ENCODE assay signal across 28 mouse cellular contexts in genomic region chr1:189824436-189824835, GRCm38 (mm10).
A peak's percentile ranks its signal among the peaks of the same experiment; 100 is the strongest.
DNase-seq lines count a peak whose midpoint lies in the region; ATAC-seq and TF ChIP-seq lines count a peak whose summit lies in the region.
"Had no signal": no experiment of that assay in that cellular context is flagged by ENCODE, and none has a peak within 500 bp of the region (broad histone marks: within the 10 kb centered on the region; RNA-seq: fewer than 3 reads in every experiment).

No protein-coding gene starts in this region.

- H3K27me3 ChIP-seq in Patski: no peaks in the 10 kb centered on the region
- no peaks in the 10 kb centered on the region for H3K27me3 ChIP-seq in forebrain, embryonic 16.5 days (replicated peaks; ENCODE audit: control insufficient read depth, insufficient read depth, low read length)
- H3K27me3 ChIP-seq: embryonic facial prominence, embryonic 15.5 days; kidney, embryonic 15.5 days; limb, embryonic 12.5 days; midbrain, embryonic 12.5 days; neural tube, embryonic 12.5 days had no signal

- no peaks in the 10 kb centered on the region for H3K4me1 ChIP-seq in forebrain, embryonic 16.5 days (replicated peaks; ENCODE audit: control insufficient read depth, insufficient read depth, low read length)
- H3K4me1 ChIP-seq: forebrain, embryonic 12.5 days; limb, embryonic 12.5 days; midbrain, embryonic 12.5 days; neural tube, embryonic 12.5 days had no signal

- no peak overlapping the region for H3K27ac ChIP-seq in forebrain, embryonic 16.5 days (ENCODE audit: low read length)
- H3K27ac ChIP-seq: embryonic facial prominence, embryonic 10.5 days; embryonic facial prominence, embryonic 15.5 days; forebrain, embryonic 12.5 days; kidney, embryonic 15.5 days; limb, embryonic 12.5 days; midbrain, embryonic 12.5 days; neural tube, embryonic 12.5 days; stomach, postnatal 0 days had no signal

- H3K9me3 ChIP-seq in forebrain, embryonic 16.5 days (ENCODE audit: control insufficient read depth, low read length): no peaks in the 10 kb centered on the region
- H3K9me3 ChIP-seq: embryonic facial prominence, embryonic 10.5 days; embryonic facial prominence, embryonic 15.5 days; forebrain, embryonic 12.5 days; kidney, embryonic 15.5 days; midbrain, embryonic 12.5 days; neural tube, embryonic 12.5 days had no signal

- DNase-seq in heart, adult 18-20 months: peak; percentile 30 to 43
- DNase-seq in heart, postnatal 14 days: no peak
- DNase-seq in heart, postnatal 10 days: peak; percentile 27 to 30
- DNase-seq in heart, adult 11 months: no peak
- DNase-seq in Patski (ENCODE audit: low read depth, low spot score): peak; percentile 63
- no peak for DNase-seq in cerebellum, postnatal 36 days
- DNase-seq: adrenal gland, adult 8-10 months; cerebellum, adult 2 months; cerebellum, postnatal 14 days; kidney, adult 18-20 months; kidney, postnatal 25 days; lung, postnatal 36 days; thymus, adult 18-20 months; thymus, postnatal 25 days had no signal

- CTCF ChIA-PET in Patski (lab: Charles Lee): no interaction called here

- H3K4me3 ChIP-seq in forebrain, embryonic 16.5 days (replicated peaks; ENCODE audit: low read length): no peak overlapping the region
- H3K4me3 ChIP-seq: embryonic facial prominence, embryonic 10.5 days; embryonic facial prominence, embryonic 15.5 days; forebrain, embryonic 12.5 days; kidney, embryonic 15.5 days; limb, embryonic 12.5 days; midbrain, embryonic 12.5 days; myocyte; neural tube, embryonic 12.5 days had no signal

- intact Hi-C loops in heart, postnatal 14 days (cut with DNase I): no loop called here
- intact Hi-C loops in heart, postnatal 10 days (cut with DNase I): no loop called here

- POLR2A ChIA-PET in Patski (lab: Charles Lee): interaction anchor here (0.7 kb wide), 1 partner anchor 15 kb away, joined by 4 read pairs; no protein-coding TSS in a partner anchor

- peak; percentile 57 for ATAC-seq in Patski
- no peak for ATAC-seq in forebrain, embryonic 16.5 days
- ATAC-seq: activated CD4-positive, CD25-positive, alpha-beta regulatory T cell, adult 4 months; CD4-positive, CD25-positive, alpha-beta regulatory T cell, adult 4 months; hindbrain, embryonic 16.5 days had no signal

- in situ Hi-C loops in Patski (cut with MboI; ENCODE audit: low pct_unique_long_range_greater_than_20kb): no loop called here

- H3K36me3 ChIP-seq in forebrain, embryonic 16.5 days (ENCODE audit: control insufficient read depth, insufficient read depth): no peaks in the 10 kb centered on the region
- H3K36me3 ChIP-seq: forebrain, embryonic 12.5 days; midbrain, embryonic 12.5 days; neural tube, embryonic 12.5 days had no signal

- no peak for TF ChIP-seq CTCF in Patski (IDR thresholded peaks at IDR 0.05)

- H3K4me2 ChIP-seq in forebrain, embryonic 16.5 days (ENCODE audit: low read length): no peak overlapping the region
- H3K4me2 ChIP-seq: embryonic facial prominence, embryonic 15.5 days; forebrain, embryonic 12.5 days; kidney, embryonic 15.5 days; limb, embryonic 12.5 days; liver, embryonic 11.5 days; midbrain, embryonic 12.5 days; neural tube, embryonic 12.5 days had no signal

- 80% methylated on average over 5 of the region's 5 CpGs for WGBS in forebrain, embryonic 16.5 days

- H3K9ac ChIP-seq in forebrain, embryonic 16.5 days (replicated peaks; ENCODE audit: low read depth, low read length): no peak overlapping the region
- H3K9ac ChIP-seq: embryonic facial prominence, embryonic 15.5 days; forebrain, embryonic 12.5 days; kidney, embryonic 15.5 days; limb, embryonic 12.5 days; midbrain, embryonic 12.5 days; neural tube, embryonic 12.5 days had no signal

Comparison
In these comparisons a context has a peak if more than half of its experiments do, and no peak if none do; other contexts are left out.
1. DNase-seq: peak in heart, adult 18-20 months (2 of 2), heart, postnatal 10 days (2 of 2) and Patski (single experiment); none in heart, postnatal 14 days (0 of 2), heart, adult 11 months (single experiment) and cerebellum, postnatal 36 days (0 of 2).